Mouse (Mus musculus) liver, adult 2 months (tissue): ENCODE measurements around the gene Fto.

Source experiments
- CTCF ChIP-seq: fragments of 200-500 bp; IDR thresholded peaks from 2 replicates; pipeline ENCODE4 v1.5.1; 2011; ENCODE audit warnings: low read depth, low read length, control low read depth
- POLR2A ChIP-seq: fragments of 200-500 bp; IDR thresholded peaks from 2 replicates; pipeline ENCODE4 v1.6.1; 2011; ENCODE audit warnings: low read length, control low read depth; ENCODE audit not compliant: insufficient read depth; ENCODE audit errors: extremely low read depth

GRCm38 (mm10) chr8:91342798-91343197 lies 29.5 kb downstream of the Fto start:
- TF ChIP-seq POLR2A (no peak), CTCF (no peak)
